Mouse (Mus musculus) liver (tissue): Measurements from ENCODE around the gene Erc2.

ENCODE experiments used
- DNase-seq: peaks from one replicate; pipeline ENCODE4 v3.0.0-alpha.2; 2020; ENCODE audit warnings: mixed read lengths

Erc2 gene

GRCm38 (mm10) chr14:28206303-28206702, 584.1 kb downstream of the Erc2 start:
- DNase-seq: no peak

DNA sequence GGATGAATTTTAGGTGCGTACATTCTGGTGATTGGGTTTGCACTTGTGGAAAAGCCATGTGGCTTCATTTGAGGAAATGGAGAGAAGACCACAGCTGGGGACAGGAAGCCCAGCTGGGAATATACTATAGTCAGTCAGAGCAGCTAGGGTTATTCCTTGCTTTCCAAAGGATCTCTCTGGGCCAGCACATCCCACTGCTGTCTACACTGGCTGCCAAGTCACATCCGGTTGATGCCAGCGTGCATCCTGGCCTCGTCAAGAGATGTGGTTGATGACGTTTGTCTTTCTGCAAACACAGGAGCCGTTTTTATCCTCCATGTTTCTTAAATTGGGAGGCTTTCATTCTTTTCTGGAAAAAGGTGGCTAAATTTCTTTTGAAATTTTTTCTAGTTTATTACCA, 603.3 kb downstream of the Erc2 start:
- no peak for DNase-seq

DNA sequence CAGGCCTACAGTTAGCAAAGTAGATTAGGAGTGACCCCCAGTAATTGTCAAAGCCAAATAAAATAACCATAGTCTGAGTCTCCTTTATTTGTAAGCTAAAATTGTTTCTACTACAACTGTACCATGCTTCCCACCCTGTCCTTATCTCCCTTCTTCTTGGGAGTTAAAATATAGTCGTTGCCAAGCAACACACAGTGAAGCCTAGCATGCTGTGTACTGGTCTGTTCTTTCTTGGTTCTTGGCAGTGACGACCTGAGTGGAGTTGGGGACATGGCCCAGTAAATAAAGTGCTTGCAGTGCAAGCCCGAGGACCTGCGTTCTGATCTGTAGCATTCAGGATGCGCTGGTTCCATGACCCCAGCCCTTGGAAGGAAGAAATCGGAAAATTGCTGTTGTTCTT, 608.3 kb downstream of the Erc2 start:
- DNase-seq: no peak

DNA sequence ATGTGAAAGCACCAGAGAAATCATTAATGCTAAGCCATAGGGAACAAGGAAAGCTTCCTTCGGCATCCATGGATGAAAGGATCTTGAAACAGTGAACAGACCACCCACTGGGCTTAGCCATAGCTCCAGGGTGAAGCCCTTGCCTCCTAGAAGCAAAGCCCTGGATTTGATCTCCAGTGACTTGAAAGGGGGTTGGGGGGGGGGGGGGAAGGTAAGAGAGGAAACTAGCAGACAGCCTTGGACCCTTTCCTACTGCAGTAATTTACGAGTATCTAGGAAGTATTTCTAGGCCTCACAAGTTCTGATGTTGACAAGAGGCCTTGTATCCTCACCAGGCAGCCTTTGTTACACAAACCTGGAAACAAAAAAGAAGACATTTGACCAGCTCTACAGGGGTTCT, 609.0 kb downstream of the Erc2 start:
- DNase-seq: no peak

- no peak for DNase-seq
These were observed 616.3 kb downstream of the Erc2 start for GRCm38 (mm10) chr14:28238336-28239048.

DNA sequence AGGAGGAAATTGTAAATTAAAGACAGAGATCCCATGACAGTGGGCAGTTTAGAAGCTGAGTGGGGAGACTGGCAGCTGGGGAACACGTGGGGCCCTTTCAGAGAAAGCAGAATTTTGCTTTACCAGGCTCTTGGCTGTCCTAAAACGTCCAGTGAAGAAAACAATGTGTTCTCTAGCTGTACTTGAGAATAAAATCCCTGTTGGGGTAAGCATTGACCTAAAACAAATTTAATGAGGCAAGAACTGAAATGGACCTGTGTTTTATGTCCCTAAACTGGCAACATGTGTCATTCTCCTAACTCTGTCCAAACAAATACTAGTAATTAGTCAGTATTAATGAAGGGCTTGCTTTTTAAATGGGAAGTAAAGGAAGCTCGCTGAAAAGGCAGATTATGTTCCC, 617.9 kb downstream of the Erc2 start:
- no peak for DNase-seq

DNA sequence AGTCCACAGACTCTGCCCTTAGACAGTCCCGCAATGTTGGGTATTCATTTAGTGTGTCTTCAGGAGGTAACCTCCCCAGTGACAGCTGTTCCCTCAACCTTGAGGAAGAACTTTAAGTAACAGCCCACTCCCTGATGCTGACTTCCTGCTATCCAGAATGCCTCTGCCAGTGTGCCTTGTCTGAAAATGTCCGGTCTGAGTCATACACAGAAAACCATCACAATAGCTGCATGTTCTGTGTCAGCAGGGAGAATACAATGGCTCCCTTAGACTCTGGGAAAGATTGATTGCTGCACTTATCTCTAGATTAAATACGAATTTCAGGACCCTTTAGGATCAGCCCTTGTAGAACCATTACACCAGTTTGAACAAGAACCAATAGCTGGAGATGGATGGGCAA, 620.5 kb downstream of the Erc2 start:
- no peak for DNase-seq

DNA sequence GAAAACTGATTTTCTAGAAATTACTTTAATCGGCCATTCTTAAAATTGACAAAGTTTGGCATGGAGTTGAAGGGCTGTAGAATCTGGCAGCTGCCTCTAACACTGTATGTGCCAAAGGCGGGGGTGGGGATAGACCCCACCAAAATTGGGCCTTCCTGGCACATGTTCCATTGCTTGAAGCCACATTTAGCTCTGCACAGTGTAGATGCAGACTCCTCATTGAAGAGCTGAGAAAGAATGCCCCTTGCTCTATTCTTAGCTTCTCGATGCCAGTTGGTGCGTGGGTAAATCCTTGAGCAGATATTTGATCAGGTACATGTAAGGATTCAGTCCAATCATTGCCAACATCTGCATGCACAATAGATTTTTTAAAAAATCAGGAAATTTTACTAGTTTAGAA, 621.2 kb downstream of the Erc2 start:
- no peak for DNase-seq

DNA sequence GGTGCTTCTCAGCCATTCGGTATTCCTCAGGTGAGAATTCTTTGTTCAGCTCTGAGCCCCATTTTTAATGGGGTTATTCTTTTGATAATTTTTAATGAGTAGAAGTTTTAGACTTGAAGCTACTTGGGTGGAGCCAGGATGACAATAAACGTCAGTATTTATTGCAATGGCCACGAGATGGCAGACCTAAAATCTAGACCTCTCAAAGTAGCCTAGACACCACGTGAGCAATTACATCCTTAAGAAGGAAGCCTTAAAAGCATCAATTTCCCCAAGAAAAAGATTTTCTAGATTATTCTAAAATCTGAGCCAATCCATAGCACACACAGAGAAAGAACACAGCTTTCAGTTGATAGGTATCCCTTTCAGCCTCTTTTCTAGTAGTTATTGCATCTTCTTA, 640.5 kb downstream of the Erc2 start:
- no peak for DNase-seq

DNA sequence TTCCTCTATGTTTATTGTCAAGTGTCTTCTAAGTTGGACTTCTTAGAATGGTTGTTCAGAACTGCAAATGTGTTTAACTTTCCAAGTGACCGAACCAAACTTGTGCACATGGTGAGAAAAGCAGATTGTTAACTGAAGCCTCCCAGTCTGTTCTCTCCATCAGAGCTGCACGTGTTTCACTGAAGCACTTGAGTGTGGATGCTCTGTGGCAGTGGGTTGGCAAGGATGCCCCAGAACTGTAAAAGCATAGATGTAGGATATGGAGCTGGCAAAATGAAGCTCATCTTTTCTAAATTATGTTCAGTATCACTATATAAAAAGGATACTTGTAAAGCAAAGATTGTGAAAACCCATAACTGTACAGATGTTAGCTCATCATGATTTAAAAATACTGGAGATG, 645.1 kb downstream of the Erc2 start:
- DNase-seq: no peak

DNA sequence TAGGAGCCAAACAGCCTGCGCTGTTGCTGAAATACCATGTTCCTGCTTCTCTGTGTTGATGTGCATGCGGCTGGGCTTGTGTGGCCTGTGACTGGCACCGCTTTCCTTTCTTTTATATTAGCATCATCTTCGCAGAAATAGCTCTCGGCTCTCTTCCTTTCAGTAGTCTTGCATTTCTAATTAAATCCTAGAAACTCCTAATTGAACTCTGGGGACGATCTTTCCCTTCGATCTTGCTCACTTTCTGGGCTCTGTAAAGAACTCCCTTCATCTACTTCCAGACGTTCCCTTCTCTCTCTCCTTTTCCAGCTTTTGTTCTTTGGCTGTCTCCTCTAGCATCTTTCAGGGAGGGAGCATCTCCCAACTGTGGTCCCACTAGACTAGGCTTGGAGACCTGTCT, 649.6 kb downstream of the Erc2 start:
- no peak for DNase-seq

GRCm38 (mm10) chr14:28273669-28274068, 651.4 kb downstream of the Erc2 start:
- DNase-seq: no peak

GRCm38 (mm10) chr14:28274826-28275225, 652.6 kb downstream of the Erc2 start:
- no peak for DNase-seq

DNA sequence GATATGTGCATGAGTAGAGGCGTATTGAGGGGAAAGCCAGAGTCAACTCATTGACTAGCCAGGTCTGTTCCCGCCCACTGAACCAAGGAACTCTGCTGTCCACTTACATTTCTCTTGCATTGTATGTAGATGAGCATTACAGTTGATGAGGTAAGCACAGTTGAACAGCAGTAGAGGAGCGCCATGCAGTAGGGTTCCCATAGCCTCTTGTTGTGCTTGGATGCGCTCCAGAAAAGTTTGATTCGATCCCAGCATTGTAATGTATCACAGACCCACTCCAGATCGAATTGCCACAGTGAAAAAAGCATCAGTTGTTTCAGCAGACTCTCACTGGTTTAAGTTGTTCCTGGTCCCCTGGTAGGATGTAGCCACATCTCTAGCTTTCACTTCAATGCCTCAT, 656.7 kb downstream of the Erc2 start:
- DNase-seq: no peak

DNA sequence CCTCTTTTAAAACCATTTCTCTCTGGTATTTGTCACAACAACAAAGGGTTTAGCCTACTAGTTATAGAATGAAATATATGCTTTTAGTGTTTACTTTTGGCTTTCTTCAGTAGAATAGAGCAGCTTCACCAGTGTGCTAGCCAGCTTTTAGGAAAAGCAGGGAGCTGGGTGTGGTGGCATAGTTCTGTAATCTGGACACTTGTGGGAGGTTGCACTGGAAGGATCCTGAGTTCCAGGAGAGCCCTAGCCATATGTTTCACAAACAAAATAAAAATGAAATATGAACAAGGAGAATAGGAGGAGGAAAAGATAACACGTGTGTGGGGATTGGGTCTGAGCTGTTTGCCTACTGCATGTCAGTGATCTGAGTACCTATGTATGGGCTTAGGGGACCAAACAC, 658.1 kb downstream of the Erc2 start:
- no peak for DNase-seq

DNA sequence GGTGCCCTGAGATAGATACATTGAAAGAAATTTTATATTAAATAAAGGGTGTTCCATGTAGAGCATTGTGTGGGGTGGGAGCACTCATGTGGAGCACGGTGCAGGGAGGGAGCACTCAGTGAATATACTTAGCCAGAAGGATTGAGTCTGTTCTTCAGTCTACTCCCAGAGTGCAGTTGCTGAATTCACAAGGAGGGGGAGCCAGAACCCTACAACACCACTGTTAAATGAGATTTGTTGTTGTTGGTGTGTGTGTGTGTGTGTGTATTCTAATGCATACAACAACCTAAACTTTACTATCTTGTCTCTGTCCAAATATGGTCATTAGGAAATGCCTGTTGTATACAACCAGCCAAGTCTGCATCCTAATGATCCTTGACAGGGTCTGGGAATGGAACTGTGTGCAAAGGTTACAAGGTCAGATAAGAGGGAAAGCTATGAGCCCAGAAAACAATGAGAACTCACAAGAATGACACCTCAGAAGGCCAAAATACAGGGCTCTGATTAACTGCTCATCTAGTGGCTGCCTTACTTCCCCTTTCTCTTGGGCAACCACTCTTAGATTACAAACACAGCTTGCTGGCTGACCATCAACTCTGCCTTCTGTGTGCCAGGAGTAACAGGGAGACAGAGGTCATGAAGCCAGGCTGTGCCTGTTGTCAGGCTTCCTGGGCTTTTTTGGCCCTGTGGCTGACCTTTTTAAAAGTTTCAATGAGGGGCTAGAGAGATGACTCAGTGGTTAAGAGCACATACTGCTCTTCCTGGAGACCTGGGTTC, 661.3 kb downstream of the Erc2 start:
- DNase-seq: no peak

DNA sequence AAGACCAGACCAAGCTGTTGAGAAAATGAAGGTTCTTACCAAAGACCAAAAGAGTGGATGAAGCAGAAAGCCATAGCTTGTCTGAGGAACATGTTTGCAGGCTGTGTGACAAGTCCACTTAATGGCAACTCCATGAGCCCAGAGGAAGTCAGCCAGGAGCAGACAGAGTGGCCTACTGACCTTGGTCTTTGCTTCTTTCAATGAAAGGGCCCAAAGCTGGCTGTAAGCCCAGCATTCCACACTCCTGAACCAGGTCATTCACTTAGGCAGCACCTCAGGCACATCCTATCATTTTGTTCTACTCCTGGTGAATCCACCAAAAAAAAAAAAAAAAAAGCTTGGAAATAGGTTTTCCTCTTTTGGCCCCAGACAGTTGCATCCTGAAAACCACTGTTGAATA, 664.3 kb downstream of the Erc2 start:
- DNase-seq: no peak

DNA sequence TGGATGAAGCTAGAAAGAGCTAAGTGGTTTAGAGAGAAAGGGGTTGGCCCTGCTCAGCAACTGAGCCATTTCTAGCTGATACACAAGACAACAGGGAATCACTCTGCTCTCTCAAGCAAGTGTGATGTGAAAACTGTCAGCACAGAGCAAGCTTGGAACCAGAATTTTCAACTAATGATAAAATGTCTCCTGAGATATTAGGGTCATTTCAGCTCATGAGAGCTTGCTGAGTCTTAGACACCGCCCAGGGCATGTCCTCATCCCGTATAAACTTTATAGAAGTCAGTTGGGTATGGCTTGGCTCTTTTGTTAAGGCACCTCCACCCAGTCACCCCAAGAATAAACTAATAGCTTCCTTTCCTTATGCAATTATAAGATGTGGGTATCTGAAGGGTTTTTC, 666.0 kb downstream of the Erc2 start:
- no peak for DNase-seq

DNA sequence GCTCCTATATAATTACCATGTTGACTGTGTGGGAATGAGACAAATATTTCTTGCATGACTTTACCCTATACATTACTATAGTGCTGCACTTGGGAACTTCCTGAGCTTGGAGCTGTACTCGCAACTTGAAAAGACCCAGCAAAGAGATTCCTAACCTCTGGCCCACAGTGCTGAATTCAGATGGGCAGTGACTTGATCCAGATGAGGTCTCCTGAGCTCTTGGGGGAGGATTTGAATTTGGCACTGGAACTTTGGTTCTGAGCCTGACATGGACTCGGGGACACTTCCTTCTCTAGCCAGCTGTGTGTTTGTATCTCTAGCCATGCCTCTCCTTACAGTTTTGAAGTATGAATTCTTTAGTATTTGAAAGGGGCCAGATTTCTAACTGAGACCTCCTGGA, 666.7 kb downstream of the Erc2 start:
- no peak for DNase-seq

DNA sequence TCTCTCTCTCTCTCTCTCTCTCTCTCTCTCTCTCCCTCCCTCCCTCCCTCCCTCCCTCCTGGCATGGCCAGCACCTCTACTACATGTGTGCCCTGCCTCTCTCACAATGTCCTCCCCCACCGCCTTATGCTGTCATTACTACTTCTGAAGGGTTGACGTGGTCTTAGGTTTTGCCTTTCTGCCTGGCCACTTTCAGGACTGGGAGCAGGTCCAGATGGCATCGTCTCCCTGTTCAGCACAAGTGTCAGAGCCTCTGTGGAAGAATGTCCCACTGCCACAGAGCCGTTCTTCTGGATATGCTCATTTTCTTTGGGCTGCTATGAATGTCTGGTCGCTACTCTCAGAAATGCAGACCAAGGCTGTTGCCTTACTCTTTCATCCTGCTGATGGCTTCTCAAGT, 671.7 kb downstream of the Erc2 start:
- DNase-seq: no peak

GRCm38 (mm10) chr14:28295145-28295544, 672.9 kb downstream of the Erc2 start:
- DNase-seq: no peak

DNA sequence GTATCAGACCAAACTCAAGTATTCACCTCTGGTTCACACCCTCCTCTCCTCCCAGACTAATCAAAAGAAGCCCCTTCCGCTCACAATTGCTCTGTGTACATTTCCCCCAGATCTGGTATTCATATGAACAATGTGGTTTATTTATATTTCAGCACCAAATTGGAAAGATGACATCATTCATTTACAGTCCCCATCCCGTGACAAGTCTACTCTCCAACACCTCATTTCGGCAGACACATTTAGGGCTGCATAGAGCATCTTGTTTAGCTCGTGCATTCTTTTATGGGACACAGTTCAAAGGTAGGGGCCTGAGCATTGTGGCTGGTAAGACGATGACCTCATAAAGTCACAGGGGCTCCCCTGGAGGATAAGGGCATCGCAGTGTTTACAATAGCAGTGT, 677.9 kb downstream of the Erc2 start:
- DNase-seq: no peak

DNA sequence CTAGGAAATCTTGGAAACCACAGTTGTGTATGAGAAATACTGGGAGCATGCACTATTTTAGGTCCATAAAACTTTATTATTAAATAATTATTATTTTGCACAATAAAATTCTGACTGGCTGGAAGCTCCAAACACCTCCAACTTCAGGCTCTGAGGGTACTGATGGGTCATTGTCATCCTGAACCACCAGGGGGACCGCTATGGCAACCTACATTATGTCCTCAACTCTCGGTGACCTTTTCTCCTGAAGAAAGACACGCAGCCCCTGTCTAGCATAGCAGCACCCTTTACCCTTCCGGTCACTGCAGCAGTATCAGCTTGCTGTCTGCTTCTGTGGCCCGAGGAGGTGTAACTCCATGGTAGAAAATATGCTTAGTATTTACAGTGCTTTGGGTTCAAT, 679.0 kb downstream of the Erc2 start:
- no peak for DNase-seq

- DNase-seq: no peak
These were observed 681.9 kb downstream of the Erc2 start for GRCm38 (mm10) chr14:28304131-28304530.

DNA sequence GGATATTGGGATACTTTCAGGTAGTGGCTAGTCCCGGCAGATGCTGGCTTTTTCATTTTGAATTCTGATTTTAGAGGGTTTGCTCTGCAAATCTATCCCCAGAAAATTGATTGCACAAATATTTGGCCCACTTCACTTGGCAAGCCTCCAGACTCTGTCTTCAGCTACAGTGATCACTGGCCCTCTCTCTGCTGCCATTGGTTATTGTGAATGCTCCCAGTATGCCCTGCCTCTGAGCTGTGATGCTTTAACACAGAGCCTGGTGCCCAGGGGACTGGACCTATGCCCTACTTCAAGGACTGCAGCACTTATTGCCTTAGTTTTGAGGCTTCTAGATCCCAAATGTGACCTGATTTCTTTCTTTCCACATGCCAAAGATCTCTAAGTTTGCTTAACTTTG, 686.4 kb downstream of the Erc2 start:
- DNase-seq: no peak
